Mouse (Mus musculus) bone marrow macrophage, adult 2 months (primary cell): ENCODE results near the gene Tbce.

ENCODE experiments used
- CTCF ChIP-seq: IDR thresholded peaks from 2 replicates; pipeline ENCODE4 v1.5.1; 2012; ENCODE audit warnings: low read depth, mild to moderate bottlenecking, low read length, moderate library complexity
- POLR2A ChIP-seq: IDR thresholded peaks from 2 replicates; pipeline ENCODE4 v1.6.1; 2012; ENCODE audit warnings: mild to moderate bottlenecking, low read depth, low read length, borderline replicate concordance

GRCm38 (mm10) chr13:14035875-14036630 is 3.4 kb downstream of the Tbce start:
- TF ChIP-seq CTCF (no peak), POLR2A (no peak)
